Comparison of ENCODE assay signal across 8 mouse cellular contexts in the genomic region with DNA sequence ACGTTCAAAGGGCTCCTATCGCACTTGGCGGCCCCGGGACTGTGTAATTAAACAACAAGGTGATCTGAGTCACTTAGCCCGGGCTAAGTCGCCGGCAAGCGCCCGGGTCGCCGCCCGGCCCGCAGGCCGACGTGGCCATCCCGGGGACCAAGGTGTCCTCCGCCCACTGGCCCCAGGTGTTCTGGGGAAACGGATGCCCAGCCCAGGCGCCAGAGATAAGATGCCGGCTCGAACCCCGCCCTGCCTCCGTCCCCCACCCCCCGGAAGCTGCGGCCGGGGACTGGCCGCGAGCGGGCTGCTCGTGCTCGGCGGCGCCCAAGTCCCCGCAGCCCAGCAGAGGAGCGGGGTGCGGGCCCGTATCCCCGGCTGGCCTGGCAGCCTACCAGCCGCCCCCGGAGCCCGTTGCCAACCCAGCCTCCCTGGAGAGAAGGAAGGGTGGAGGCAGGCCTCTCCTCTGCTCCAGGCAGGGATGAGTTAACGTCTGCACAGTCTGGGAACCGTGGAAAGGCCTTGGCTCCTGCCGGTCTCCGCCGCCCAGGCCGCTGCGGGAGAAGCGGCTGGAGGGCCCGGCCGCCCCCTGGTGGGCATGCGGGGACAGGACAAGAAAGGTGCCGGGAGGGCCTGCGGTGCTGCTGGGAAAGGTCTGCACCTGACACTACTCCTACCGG. TPM values are rescaled to one million over a fixed set of nuclear protein-coding genes. Genes with fewer than 3 reads are reported as not detected.
DNase-seq lines count a peak whose midpoint lies in the region; ATAC-seq lines count a peak whose summit lies in the region.

No protein-coding gene starts in this region.

- H3K9me3 ChIP-seq in hindbrain, embryonic 12.5 days (replicated peaks) = no peaks in the 10 kb centered on the region

- H3K9ac ChIP-seq in hindbrain, embryonic 12.5 days = peak overlapping the region; percentile 66

- peaks cover 5% of the 10 kb centered on the region for H3K4me1 ChIP-seq in hindbrain, embryonic 12.5 days

- H3K27ac ChIP-seq in hindbrain, embryonic 12.5 days = peak overlapping the region; percentile 85

- DNase-seq in R1 (ENCODE audit: low read depth, low spot score) = peak; percentile 89
- peak; percentile 88 for DNase-seq in cerebellum, adult 9-11 months
- DNase-seq in frontal cortex, postnatal 10 days (ENCODE audit: low spot score in 2 of 2) = peak; percentile 69 to 79
- DNase-seq in left cerebral cortex, adult 11 months (ENCODE audit: low spot score) = peak; percentile 66
- DNase-seq in lung, postnatal 36 days = peak; percentile 83
- peak; percentile 92 for DNase-seq in retina, postnatal 1 day
- DNase-seq in urinary bladder, postnatal 10 days (ENCODE audit: low spot score) = peak; percentile 49

- peak; percentile 97 for ATAC-seq in hindbrain, embryonic 12.5 days (ENCODE audit: low FRiP score)

- peaks cover 13% of the 10 kb centered on the region for H3K27me3 ChIP-seq in hindbrain, embryonic 12.5 days

- H3K4me3 ChIP-seq in hindbrain, embryonic 12.5 days = peak overlapping the region; percentile 65

- WGBS in hindbrain, embryonic 12.5 days = under 1% methylated on average over 55 of the region's 55 CpGs

- no peaks in the 10 kb centered on the region for H3K36me3 ChIP-seq in hindbrain, embryonic 12.5 days

- peak overlapping the region; percentile 80 for H3K4me2 ChIP-seq in hindbrain, embryonic 12.5 days (replicated peaks)

RNA-seq across cellular contexts. Expression of gene 9230112D13Rik, which starts 26.5 kb away (rescaled TPM):
- polyA plus RNA-seq in hindbrain, embryonic 12.5 days (2016; fragmentation: Nextera tagmentation; extraction: Ambion mirVana) = not detected in 2 replicates

RNA-seq across cellular contexts. Expression of gene Ldb3, which starts 39.3 kb away (rescaled TPM):
- polyA plus RNA-seq in hindbrain, embryonic 12.5 days (2016; fragmentation: Nextera tagmentation; extraction: Ambion mirVana) = 0.22 and 1.9 TPM in 2 replicates

RNA-seq across cellular contexts. Expression of gene Bmpr1a, which starts 46.0 kb away (rescaled TPM):
- polyA plus RNA-seq in hindbrain, embryonic 12.5 days (2016; fragmentation: Nextera tagmentation; extraction: Ambion mirVana) = 47.6 and 50.4 TPM in 2 replicates

RNA-seq across cellular contexts. Expression of gene Opn4, which starts 50.8 kb away (rescaled TPM):
- polyA plus RNA-seq in hindbrain, embryonic 12.5 days (2016; fragmentation: Nextera tagmentation; extraction: Ambion mirVana) = not detected in 2 replicates

Comparison
In these comparisons a context has a peak if more than half of its experiments do, and no peak if none do; other contexts are left out.
1. Peak in every context shown above with its lines: DNase-seq, ATAC-seq, H3K4me3 ChIP-seq and H3K27ac ChIP-seq.